Mouse (Mus musculus) thymus, postnatal 0 days (tissue): ENCODE data around the gene 4930455H04Rik. TPM values are rescaled to one million over a fixed set of nuclear protein-coding genes. Genes with fewer than 3 reads are reported as not detected.

Experiments used
- polyA plus RNA-seq: library from polyadenylated mRNA; unstranded; fragments of >200 nt; fragmentation: Nextera tagmentation; extraction: Ambion mirVana; gene quantifications from 2 replicates; pipeline ENCODE4 v1.2.1, GENCODE M21; 2015

The 4930455H04Rik gene
- polyA plus RNA-seq, 1 experiment from 2014 or later: not detected

Other genes with a start within 250 kb of the 4930455H04Rik start
- 5.9 and 7.7 TPM in 2 replicates for gene Agl, start 160.1 kb upstream of the 4930455H04Rik start, polyA plus RNA-seq
- 10.9 and 14.9 TPM in 2 replicates for gene Frrs1, start 108.8 kb upstream of the 4930455H04Rik start, polyA plus RNA-seq
- 2.4 and 2.5 TPM in 2 replicates for gene Palmd, start 720 bp downstream of the 4930455H04Rik start, polyA plus RNA-seq